Mouse (Mus musculus) adipocyte (in vitro differentiated cells): ENCODE data around the gene Fthl17c.
A peak's percentile ranks its signal among the peaks of the same experiment; 100 is the strongest.
"Not testable (repeated sequence)": the region's sequence is repeated elsewhere in the genome, so short reads cannot be mapped to it uniquely, and the experiment has no call there.

Experiments
- DNase-seq: peaks from one replicate; pipeline ENCODE4 v3.0.0-alpha.2; 2016; ENCODE audit warnings: low spot score

The Fthl17c gene

GRCm38 (mm10) chrX:8976459-8976858 lies at the start of gene Fthl17c:
Fthl17c (minus strand) TSS chrX:8976559.
- DNase-seq: not testable (repeated sequence)

GRCm38 (mm10) chrX:9019481-9019880 lies 43.1 kb upstream of the Fthl17c start:
- DNase-seq: no peak

GRCm38 (mm10) chrX:9016079-9016478 lies 39.7 kb upstream of the Fthl17c start:
- DNase-seq: no peak

GRCm38 (mm10) chrX:8986655-8987054 lies 10.3 kb upstream of the Fthl17c start, which contains the start of gene Fthl17d:
Fthl17d (minus strand) TSS chrX:8986755.
- DNase-seq: not testable (repeated sequence)

GRCm38 (mm10) chrX:8964618-8965017 lies 11.7 kb downstream of the Fthl17c start:
- DNase-seq: peak; percentile 18

- not testable (repeated sequence) for DNase-seq
Observed at GRCm38 (mm10) chrX:8962875-8963274, 13.5 kb downstream of the Fthl17c start, which contains the start of gene Fthl17b. Fthl17b (minus strand) TSS chrX:8962975.

- peak; percentile 89 for DNase-seq
Observed at GRCm38 (mm10) chrX:8948130-8948805, 28.1 kb downstream of the Fthl17c start.

GRCm38 (mm10) chrX:8944041-8944440 lies 32.3 kb downstream of the Fthl17c start:
- no peak for DNase-seq

- DNase-seq: no peak
Observed at GRCm38 (mm10) chrX:8927308-8927707, 49.1 kb downstream of the Fthl17c start.
